Mouse (Mus musculus) megakaryocyte, embryonic 14.5 days (primary cell): ENCODE results near the gene Fam171a1.

Experiments
- FLI1 ChIP-seq: IDR thresholded peaks from 2 replicates; pipeline ENCODE4 v1.6.1; 2012; ENCODE audit warnings: low read length, inconsistent platforms, mixed read lengths
- GATA1 ChIP-seq: IDR thresholded peaks from 3 replicates; pipeline ENCODE4 v1.6.1; 2012; ENCODE audit warnings: mixed read lengths, low read length, inconsistent platforms, borderline replicate concordance

DNA sequence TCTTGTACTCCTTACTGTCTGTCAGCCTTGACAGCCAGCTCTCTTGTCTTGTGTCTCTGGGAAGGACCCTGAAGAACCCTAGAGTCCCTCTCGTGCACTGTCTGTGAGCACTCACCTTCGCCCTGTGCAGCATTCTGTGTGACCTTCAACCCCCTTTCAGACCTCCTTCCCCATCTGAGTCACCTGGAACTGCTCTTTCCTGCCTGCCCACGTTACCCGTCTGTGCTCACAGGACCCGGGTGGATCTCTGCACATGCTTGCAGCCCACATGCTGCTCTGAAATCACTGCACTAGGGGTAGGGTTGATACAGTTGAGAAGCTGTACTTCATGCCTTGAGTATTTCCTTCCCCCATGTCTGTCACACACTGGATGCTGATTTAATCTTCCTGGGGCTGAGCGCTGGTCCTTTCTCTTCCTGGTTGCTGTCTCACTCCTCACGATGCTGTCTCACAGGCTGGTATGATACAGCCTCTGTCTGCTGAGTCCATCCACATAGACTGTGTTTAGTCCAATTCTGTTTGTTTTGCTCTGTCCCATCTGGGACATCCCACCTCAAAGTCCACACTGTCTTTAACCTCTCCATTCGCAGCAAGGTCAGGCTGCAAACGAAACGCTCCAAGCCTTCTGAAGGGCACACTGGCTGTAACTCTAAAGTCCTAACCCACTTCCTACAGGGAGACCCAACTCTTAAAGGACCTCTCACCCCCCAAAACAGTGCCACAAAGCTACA, 74.9 kb downstream of the Fam171a1 start:
- TF ChIP-seq GATA1 (no peak), FLI1 (no peak)
